Mouse (Mus musculus) cortical plate, adult 2 months (tissue): ENCODE results near the gene Large1. TPM values are rescaled to one million over a fixed set of nuclear protein-coding genes. Genes with fewer than 3 reads are reported as not detected.
"Not testable (repeated sequence)": the region's sequence is repeated elsewhere in the genome, so short reads cannot be mapped to it uniquely, and the experiment has no call there.

ENCODE experiments used
- H3K27ac ChIP-seq: fragments of 200-500 bp; 2 replicates; pipeline ENCODE4 v1.5.1; 2012; ENCODE audit warnings: low read length, control low read depth, inconsistent platforms; ENCODE audit not compliant: insufficient read depth
- H3K4me1 ChIP-seq: fragments of 200-500 bp; 2 replicates; pipeline ENCODE4 v1.6.1; 2011; ENCODE audit warnings: low read length; ENCODE audit not compliant: control insufficient read depth, insufficient read depth
- H3K4me3 ChIP-seq: fragments of 200-500 bp; 2 replicates; pipeline ENCODE4 v1.5.1; 2011; ENCODE audit warnings: mild to moderate bottlenecking, low read length, control low read depth; ENCODE audit not compliant: insufficient read depth
- CTCF ChIP-seq: fragments of 200-500 bp; IDR thresholded peaks from 2 replicates; pipeline ENCODE4 v1.5.1; 2011; ENCODE audit warnings: mild to moderate bottlenecking, control low read depth, low read length; ENCODE audit not compliant: insufficient read depth; ENCODE audit errors: extremely low read depth
- POLR2A ChIP-seq: fragments of 200-500 bp; IDR thresholded peaks from 2 replicates; pipeline ENCODE4 v1.6.1; 2011; ENCODE audit warnings: mild to moderate bottlenecking, low read length, control low read depth; ENCODE audit not compliant: insufficient read depth; ENCODE audit errors: extremely low read depth
- polyA plus RNA-seq: library from polyadenylated mRNA; depleted of rRNA; stranded (reverse); fragments of >200 nt; gene quantifications from 2 replicates; pipeline ENCODE4 v1.2.3, GENCODE M21; 2012

Large1 gene
- polyA plus RNA-seq, 1 experiment: 78.8 TPM

DNA sequence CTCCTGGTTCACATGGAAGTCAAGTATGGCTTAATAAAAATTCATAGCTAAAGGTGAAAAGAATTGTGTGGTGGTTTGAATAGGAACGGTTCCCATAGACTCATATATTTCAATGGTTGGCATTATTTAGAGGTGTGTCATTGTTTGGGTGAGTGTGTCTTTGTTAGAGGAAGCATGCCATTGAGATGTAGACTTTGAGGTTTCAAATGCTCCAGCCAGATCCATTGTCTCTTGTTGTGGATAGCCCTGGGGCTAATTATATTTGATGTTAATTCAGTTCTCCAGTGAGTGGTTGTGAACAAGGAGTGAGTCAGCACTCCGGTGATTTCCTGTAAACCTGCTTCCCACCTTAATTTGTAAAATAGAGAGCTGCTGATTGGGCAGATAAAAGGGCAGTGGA, 362.9 kb downstream of the Large1 start:
- Histone ChIP-seq H3K4me1 (peaks cover 2% of the 10 kb centered on the region; the same call in 1 of the 2 replicates), H3K27ac (no peak overlapping the region), H3K4me3 (no peak overlapping the region)
- TF ChIP-seq POLR2A (no peak), CTCF (no peak)

DNA sequence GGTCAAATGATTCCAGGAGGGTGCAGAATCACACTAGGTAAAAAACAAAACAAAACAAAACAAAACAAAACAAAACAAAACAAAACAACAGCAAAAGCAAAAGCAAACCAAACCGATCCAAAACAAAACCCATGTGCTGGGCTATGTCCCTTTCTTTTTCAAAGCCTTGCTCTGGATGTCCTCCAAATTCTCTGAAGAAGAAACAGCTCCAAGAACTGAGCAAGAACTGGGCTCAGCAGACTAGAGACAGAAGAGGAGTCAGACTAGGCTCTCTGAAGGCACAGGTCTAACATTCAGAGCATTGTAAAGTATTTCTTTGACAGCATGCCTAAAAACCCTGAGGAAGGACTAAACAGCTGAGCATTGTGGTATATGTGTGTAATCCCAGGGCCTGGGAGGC, 370.5 kb downstream of the Large1 start:
- no peak overlapping the region for H3K4me3 ChIP-seq
- H3K27ac ChIP-seq: no peak overlapping the region
- TF ChIP-seq POLR2A: no peak
- TF ChIP-seq CTCF: no peak
- no peaks in the 10 kb centered on the region for H3K4me1 ChIP-seq

DNA sequence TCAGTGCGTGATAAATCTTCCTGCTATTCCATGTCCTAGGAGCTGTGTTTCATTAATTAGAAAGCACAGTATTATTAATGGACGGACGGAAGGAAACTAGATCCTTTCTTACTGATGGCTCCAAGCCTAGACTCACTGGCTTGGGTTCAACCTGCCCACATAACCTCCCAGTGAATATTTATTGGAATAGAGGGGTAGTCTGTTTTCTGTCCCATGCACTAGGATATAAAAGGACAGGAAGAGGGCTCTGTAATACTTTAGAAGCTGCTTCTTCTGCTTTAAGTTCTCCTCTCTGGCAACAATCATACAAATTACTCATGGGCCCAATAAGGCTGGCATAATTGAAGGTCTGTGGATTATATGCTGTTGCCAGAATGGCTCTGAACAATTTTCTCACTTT, 398.3 kb downstream of the Large1 start:
- no peak overlapping the region for H3K27ac ChIP-seq
- no peaks in the 10 kb centered on the region for H3K4me1 ChIP-seq
- TF ChIP-seq POLR2A: no peak
- TF ChIP-seq CTCF: no peak
- H3K4me3 ChIP-seq: no peak overlapping the region

DNA sequence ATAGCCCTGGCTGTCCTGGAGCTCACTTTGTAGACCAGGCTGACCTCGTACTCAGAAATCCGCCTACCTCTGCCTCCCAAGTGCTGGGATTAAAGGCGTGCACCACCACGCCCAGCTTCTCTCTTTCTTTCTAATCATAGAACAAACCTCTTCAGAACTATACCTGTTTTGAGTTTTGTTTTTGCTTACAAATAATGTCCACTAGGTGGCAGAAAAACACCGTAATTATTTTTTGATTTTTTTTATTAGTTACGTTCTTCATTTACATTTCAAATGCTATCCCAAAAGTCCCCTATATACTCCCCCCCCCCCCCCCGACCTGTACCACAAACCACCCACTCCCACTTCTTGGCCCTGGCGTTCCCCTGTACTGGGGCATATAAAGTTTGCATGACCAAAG, 411.9 kb downstream of the Large1 start:
- H3K4me1 ChIP-seq, H3K27ac ChIP-seq, H3K4me3 ChIP-seq: not testable (repeated sequence)

DNA sequence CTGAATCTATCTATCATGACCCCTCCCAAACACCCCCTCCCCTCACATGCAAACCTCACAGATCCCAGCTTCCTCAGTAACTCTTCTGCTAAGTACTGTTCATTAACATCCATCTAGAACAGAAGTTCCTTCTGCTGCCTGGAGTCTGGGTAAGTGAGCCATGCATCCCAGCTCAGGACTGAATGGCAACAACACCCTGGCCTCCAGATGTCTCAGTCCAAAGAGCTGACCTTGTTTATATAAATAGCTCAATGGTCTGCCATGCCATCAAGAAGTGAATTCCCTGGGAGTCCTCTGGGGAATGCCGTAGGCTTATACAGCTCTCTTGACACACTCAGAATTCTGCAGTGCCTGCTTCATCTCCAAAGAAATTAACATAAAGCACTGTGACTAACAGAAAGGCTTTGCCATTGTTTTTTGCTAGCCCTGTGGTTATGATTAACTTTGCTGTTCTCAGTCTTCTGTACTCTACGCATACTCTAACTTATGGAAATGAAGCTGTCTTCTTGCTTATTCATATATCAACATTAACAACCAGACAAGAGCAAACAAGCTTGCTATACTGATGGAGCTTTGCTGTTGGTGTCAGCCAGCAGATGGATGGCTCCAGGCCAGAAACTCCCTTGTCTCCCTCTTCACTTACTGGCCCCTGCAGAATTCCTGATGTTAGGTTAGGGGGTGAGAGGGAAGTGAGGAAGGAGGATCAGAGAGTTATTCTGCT, 434.0 kb downstream of the Large1 start:
- H3K27ac ChIP-seq: no peak overlapping the region
- H3K4me3 ChIP-seq: no peak overlapping the region
- TF ChIP-seq POLR2A (no peak), CTCF (no peak)
- no peaks in the 10 kb centered on the region for H3K4me1 ChIP-seq

DNA sequence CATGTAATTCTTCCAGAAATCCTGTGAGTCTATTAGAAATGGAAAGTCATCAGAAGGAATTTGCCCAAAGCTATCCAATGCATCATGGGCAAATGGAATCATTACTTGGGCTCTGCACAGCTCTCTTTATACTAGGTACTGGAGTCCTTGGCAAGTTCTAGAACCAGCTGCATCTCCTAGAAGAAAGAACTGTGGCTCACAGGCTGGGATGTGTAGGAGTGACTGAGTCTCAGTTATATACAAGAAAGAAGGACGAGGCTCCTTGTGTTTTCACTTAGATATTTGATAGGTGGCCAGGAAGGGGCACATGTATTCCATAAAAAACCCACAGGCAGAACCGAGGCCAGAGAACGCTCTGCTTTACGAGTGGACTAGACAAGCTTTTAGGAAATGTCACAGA, 447.8 kb downstream of the Large1 start:
- no peak overlapping the region for H3K4me3 ChIP-seq
- no peaks in the 10 kb centered on the region for H3K4me1 ChIP-seq
- H3K27ac ChIP-seq: no peak overlapping the region
- no peak for TF ChIP-seq POLR2A
- no peak for TF ChIP-seq CTCF

DNA sequence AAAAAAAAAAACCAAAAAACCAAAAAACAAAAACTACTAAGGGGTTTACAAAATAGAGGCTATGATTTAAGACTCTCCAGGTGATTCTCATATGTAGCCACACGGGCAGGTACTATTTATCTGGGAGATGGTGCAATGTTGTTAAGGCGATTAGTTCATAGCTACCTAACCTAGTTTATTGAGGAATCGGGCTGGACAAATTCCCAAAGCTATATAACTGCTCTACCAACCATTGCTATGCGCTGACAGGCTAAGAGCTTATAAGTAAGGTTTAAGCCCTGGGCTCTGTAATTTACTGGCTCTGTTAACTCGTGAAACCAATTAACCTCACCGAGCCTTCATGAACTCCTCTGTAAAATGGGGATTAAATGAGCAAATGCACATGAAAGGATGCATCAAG, 451.7 kb downstream of the Large1 start:
- H3K27ac ChIP-seq: no peak overlapping the region
- TF ChIP-seq POLR2A (no peak), CTCF (no peak)
- H3K4me3 ChIP-seq: no peak overlapping the region
- H3K4me1 ChIP-seq: no peaks in the 10 kb centered on the region

DNA sequence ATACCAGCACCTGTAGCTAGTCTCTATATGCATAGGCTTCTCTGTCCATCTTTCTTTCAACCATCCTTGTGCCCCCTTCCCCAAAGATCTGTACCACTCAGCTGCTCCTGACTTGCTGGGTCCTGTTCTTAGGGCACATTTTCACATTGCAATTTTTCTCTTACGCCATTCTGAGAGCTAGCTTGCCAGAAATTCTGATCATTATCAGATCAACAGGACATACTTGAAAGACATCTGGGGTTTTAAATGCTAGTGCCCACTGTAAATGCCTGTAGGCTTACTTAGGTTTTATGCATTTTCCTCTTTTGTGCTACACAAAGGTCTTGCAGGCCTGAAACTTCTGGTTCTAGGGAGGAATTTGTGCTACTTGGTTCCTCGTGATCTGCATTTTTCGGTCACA, 454.0 kb downstream of the Large1 start:
- no peak overlapping the region for H3K27ac ChIP-seq
- H3K4me1 ChIP-seq: no peaks in the 10 kb centered on the region
- H3K4me3 ChIP-seq: no peak overlapping the region
- no peak for TF ChIP-seq POLR2A
- TF ChIP-seq CTCF: no peak

DNA sequence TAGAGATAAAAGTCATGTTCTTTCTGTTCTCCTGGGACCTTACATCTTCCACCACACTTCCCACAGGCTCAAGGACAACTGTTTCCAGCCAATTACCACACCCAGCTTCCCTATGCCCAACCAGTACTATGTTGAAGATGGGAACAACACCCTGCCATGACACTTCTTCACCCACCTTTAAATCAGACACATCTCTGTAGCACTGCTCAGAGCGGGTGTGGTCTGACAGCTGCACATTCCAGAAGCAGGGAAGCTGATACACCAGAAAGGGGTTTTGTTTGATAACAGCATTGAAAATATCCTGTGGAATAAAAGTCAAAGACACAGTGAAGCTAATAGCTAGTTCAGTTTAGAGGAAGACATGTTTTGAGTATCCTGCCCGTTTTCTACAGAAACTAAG, 470.3 kb downstream of the Large1 start:
- Histone ChIP-seq H3K4me3 (no peak overlapping the region), H3K4me1 (no peaks in the 10 kb centered on the region), H3K27ac (no peak overlapping the region)
- TF ChIP-seq CTCF (no peak), POLR2A (no peak)

DNA sequence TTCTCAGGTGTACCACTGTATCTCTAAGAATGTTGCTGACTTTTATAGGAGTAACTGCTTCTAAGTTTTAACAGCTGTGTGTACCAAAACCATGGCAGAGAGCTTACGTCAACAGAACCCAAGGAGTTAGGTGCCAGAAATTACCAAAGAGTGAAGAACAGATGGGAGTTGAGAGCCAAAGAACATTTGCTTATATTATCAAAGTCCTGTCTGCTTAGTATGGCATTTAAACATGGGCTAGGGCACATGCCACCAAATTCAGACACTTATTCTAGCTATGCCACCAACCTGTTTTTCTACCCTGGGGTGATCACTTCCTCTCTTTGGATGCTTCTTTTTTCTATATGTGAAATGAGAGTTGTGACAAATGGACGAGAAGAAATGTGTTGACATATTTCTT, 479.9 kb downstream of the Large1 start:
- TF ChIP-seq POLR2A: no peak
- no peak for TF ChIP-seq CTCF
- Histone ChIP-seq H3K27ac (no peak overlapping the region), H3K4me1 (no peaks in the 10 kb centered on the region), H3K4me3 (no peak overlapping the region)

DNA sequence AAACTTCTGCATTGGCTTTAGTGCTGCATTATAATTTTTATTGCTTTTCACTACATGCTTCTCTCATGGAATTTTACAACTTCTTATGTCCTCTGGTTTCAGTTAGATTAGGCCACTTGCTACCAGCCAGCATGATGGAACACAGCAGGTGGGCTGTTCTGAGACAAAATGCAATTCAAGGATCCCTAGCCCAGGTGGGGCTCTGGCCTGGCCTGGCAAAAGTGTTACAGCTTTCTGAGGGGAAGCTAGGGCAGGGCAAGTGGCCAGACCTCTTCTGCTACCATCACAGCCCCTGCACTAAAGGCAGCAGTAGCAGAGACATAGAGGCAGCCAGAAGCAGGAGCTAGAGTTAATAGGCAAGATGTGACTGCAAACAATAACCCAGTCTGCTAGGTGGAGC, 506.5 kb downstream of the Large1 start:
- Histone ChIP-seq H3K4me3 (no peak overlapping the region), H3K27ac (no peak overlapping the region), H3K4me1 (no peaks in the 10 kb centered on the region)
- TF ChIP-seq CTCF: no peak
- no peak for TF ChIP-seq POLR2A
